Mouse (Mus musculus) embryonic facial prominence, embryonic 13.5 days (tissue): Measurements from ENCODE around the gene Klhdc1. TPM values are rescaled to one million over a fixed set of nuclear protein-coding genes. Genes with fewer than 3 reads are reported as not detected.

Source experiments
- ATAC-seq: fragments of 200-750 bp; cut with Nextera tagmentation; 2 replicates; pipeline ENCODE4 v1.8.0; 2017; ENCODE audit warnings: low read depth; ENCODE audit not compliant: insufficient number of reproducible peaks, insufficient read depth, low FRiP score, low TSS enrichment
- H3K27ac ChIP-seq: fragments of 300-500 bp; sonication (generic); 2 replicates; pipeline ENCODE4 v1.5.1; 2015; ENCODE audit warnings: moderate library complexity, mild to moderate bottlenecking, inconsistent platforms
- H3K27me3 ChIP-seq: fragments of 300-500 bp; sonication (generic); 2 replicates; pipeline ENCODE4 v1.6.1; 2015; ENCODE audit warnings: mild to moderate bottlenecking, inconsistent platforms
- H3K36me3 ChIP-seq: fragments of 300-500 bp; sonication (generic); 2 replicates; pipeline ENCODE4 v1.6.1; 2015; ENCODE audit warnings: mild to moderate bottlenecking, inconsistent platforms
- H3K4me1 ChIP-seq: fragments of 300-500 bp; sonication (generic); 2 replicates; pipeline ENCODE4 v1.6.1; 2015; ENCODE audit warnings: inconsistent platforms
- H3K4me2 ChIP-seq: fragments of 300-500 bp; sonication (generic); 2 replicates; pipeline ENCODE4 v1.6.1; 2015; ENCODE audit warnings: moderate library complexity, mild to moderate bottlenecking, inconsistent platforms
- H3K4me3 ChIP-seq: fragments of 300-500 bp; sonication (generic); 2 replicates; pipeline ENCODE4 v1.5.1; 2015; ENCODE audit warnings: mild to moderate bottlenecking, inconsistent platforms
- H3K9ac ChIP-seq: fragments of 300-500 bp; sonication (generic); 2 replicates; pipeline ENCODE4 v1.6.1; 2015; ENCODE audit warnings: mild to moderate bottlenecking, inconsistent platforms
- H3K9me3 ChIP-seq: fragments of 300-500 bp; sonication (generic); 2 replicates; pipeline ENCODE4 v1.6.1; 2016; ENCODE audit warnings: inconsistent platforms
- WGBS: fragments of 180-500 bp; shearing (Covaris S2); methylation state at CpG from one replicate; pipeline ENCODE4 v1.1.7; 2015; ENCODE audit warnings: mixed read lengths; 5-methylcytosine and 5-hydroxymethylcytosine counted together
- polyA plus RNA-seq: library from polyadenylated mRNA; unstranded; fragments of >200 nt; fragmentation: Nextera tagmentation; extraction: Ambion mirVana; gene quantifications from 2 replicates; pipeline ENCODE4 v1.2.1, GENCODE M21; 2015

Gene Klhdc1
- 10.5 and 12.4 TPM in 2 replicates for polyA plus RNA-seq

DNA sequence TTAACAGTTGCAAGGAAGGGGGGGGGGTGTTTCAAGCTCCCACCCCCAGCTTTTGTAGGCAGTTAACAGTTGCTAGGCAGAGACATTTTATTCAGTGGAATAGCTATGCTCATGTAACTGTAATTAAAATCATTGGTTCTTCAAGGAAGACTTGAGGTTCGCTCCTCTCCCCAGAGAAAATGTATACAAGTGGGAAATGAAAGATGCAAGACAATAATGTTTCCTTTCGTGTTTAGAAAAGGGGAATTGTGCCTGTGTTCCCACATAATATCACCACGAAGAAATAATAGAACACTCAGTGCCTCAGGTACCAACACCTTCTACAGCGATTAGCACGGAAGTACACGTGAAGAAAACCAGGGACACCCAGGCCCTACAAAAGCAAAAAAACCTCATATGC is at the start of gene Klhdc1:
Gene Klhdc1, plus strand, starts transcription at position 301 of the 400 bp plus-strand sequence.
- WGBS = 69% methylated on average over 6 of the region's 6 CpGs
- H3K4me3 ChIP-seq = peak within 1 kb of the TSS; percentile 74

DNA sequence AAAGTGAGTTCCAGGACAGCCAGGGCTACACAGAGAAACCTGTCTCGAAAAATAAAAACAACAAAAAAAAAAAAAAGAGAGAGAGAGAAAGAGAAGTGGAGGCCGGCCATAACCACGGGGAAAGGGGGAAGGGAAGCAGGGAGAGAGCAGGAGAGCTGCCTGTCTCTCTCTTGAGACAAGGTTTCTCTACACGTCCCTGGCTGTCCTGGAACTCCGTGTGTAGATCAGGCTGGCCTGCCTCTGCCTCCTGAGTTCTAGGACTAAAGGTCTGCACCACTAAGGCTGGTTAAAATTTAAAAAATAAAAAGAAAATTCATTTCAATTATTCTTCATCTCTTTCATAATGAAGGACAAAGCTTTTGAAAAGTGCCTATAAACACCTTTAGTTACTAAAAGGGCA is 49.6 kb upstream of the Klhdc1 start:
- no peak overlapping the region for H3K27ac ChIP-seq
- no peak overlapping the region for H3K4me2 ChIP-seq
- H3K9ac ChIP-seq = no peak overlapping the region
- H3K4me3 ChIP-seq = no peak overlapping the region
- peaks cover 39% of the 10 kb centered on the region for H3K36me3 ChIP-seq
- ATAC-seq = no peak
- 91% methylated on average over 5 of the region's 5 CpGs for whole genome bisulfite sequencing
- H3K27me3 ChIP-seq = no peaks in the 10 kb centered on the region
- no peaks in the 10 kb centered on the region for H3K9me3 ChIP-seq
- peaks cover 18% of the 10 kb centered on the region for H3K4me1 ChIP-seq

More for the DNA sequence above, at the start of gene Klhdc1:
- ATAC-seq = no peak
- Histone ChIP-seq H3K27me3 (no peaks in the 10 kb centered on the region), H3K4me2 (peak within 1 kb of the TSS; percentile 69), H3K9ac (peak within 1 kb of the TSS; percentile 87), H3K36me3 (no peaks in the 10 kb centered on the region), H3K27ac (peak within 1 kb of the TSS; percentile 85), H3K4me1 (peaks cover 6% of the 10 kb centered on the region; the same call in 1 of the 2 replicates), H3K9me3 (no peaks in the 10 kb centered on the region)

DNA sequence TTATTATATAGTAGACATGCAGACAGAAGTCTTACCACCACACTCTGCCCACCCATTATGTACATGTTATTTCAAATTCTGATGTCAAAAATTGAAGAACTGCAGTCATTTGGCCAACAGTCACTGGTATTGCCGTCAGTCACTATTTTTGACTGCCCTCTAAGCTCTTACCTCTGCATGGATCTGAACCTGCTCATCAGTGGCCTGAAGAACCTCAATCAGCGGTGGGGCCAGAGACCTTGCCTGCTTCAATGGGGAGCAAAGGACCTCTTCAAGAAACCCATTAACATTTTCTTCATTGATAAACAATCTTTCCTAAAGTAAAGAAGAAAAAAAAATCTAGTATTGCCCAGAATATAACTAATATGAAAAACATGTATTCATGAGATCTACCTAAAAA is 48.3 kb upstream of the Klhdc1 start:
- Histone ChIP-seq H3K27ac (no peak overlapping the region), H3K9me3 (no peaks in the 10 kb centered on the region), H3K36me3 (peaks cover 35% of the 10 kb centered on the region), H3K9ac (no peak overlapping the region), H3K4me3 (no peak overlapping the region), H3K27me3 (no peaks in the 10 kb centered on the region), H3K4me2 (no peak overlapping the region), H3K4me1 (peaks cover 10% of the 10 kb centered on the region)
- WGBS = 94% methylated on average over 2 of the region's 2 CpGs
- ATAC-seq = no peak

DNA sequence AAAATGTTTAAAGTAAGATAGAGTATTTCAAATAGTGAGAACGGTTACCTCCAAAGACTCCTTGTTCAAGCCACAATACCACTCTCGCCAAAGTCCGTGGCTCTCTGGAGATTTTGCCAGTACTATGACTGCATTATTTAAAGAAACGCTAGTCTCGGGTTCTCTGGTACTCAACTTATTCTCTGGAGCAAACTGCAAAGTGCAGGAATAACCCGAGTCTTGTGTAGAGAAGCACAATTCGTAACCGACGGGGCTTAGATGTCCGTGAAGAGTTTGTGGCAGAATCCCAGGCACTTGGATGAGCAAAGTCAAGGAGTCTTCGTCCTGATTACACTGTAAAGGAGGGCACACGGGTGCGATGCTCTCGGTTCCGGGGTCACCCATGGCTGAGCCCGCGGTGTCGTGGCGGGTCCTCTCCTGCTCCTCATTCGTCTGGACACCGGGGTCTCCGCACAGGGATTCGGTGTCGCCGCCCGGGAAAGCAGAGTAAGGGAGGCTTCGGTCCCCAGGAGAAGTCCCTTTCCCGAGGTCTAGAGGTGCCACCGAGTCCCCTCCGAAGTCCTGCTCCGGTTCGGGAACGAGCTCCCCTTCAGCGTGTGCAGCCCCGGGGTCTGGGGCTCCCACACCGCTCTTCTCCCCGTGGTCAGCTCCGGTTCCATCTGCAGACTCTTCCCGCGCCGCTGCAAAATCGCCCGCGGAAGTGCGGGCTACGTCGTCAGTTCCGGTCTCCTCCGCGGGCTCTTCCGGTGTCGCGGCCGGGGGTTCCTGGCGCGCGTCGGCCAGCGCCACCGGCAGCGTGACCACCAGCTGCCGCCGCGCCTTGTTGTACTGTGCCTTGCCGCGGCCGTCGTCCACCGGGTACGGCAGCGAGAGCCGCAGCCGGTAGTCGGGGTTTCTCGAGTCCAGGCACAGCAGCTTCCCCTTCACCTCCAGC is 44.3 kb upstream of the Klhdc1 start, which contains the start of gene Gm49383:
Gene Gm49383, minus strand, starts transcription at position 661 of the 934 bp plus-strand sequence.
- Histone ChIP-seq H3K9me3 (no peaks in the 10 kb centered on the region), H3K27ac (peak within 1 kb of the TSS; percentile 93), H3K27me3 (no peaks in the 10 kb centered on the region), H3K4me1 (peaks cover 22% of the 10 kb centered on the region), H3K4me2 (peak within 1 kb of the TSS; percentile 95), H3K36me3 (peaks cover 21% of the 10 kb centered on the region), H3K9ac (peak within 1 kb of the TSS; percentile 93), H3K4me3 (peak within 1 kb of the TSS; percentile 96)
- under 1% methylated on average over 75 of the region's 75 CpGs for WGBS
- peak; percentile 82 for ATAC-seq

DNA sequence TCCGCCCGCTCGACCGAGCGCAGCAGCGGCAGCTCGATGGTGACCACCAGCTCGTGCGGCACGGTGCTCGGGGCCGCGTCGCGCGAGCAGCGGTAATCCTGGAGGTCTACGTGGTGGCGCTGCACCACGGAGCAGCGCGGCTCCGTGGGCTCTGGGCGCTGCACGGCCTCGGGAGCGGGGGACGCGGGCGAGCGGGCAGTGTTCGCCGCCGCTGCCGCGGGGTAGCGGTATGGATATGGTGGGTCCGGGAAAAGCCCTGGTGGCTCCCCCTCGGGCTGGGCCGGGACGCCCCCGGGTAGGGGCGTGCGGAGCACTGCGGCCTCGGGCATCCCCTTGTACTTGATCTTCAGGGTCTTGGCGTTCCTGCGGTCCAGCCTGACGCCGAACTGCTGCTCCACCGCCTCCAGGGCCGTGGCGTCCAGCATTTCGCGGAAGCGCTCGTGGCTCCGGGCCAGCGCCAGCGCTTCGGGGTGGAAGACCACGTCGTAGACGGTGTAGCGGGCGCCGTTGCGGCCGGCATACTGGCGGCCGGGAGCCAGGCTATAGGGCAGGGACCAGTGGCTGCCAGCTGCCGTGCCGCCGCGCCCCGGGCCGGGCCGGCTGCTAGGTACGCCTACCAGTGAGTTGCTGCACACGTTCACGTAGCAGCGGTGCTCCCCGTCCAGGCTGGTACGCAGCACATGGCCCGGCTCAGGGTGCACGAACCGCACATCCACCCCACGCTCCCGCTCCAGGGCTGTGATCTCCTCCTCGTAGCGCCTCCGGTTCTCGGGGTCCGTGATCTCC is 43.4 kb upstream of the Klhdc1 start:
- Histone ChIP-seq H3K9me3 (no peaks in the 10 kb centered on the region), H3K9ac (peak overlapping the region; percentile 93), H3K36me3 (peaks cover 22% of the 10 kb centered on the region), H3K4me3 (peak overlapping the region; percentile 96), H3K4me2 (peak overlapping the region; percentile 95), H3K27ac (peak overlapping the region; percentile 93), H3K4me1 (peaks cover 22% of the 10 kb centered on the region), H3K27me3 (no peaks in the 10 kb centered on the region)
- under 1% methylated on average over 94 of the region's 94 CpGs for WGBS
- peak; percentile 68 for ATAC-seq

DNA sequence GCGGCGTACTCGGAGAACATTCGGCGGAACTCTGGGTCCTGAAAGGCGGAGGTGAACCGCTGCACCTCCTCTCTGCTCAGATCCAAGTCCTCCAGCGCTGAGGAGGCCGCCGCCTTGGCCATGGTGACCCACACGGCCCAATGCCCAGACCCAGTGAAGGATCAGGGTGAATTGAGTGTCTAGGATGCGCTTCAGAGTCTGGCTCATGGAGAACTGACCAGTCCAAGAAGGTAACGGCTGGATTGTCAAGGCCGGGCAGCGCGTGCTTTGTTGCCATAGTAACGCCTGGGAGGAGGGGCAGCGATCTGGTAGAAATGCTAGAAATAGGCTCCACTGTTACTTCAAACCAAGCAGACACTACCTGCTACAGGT is 42.8 kb upstream of the Klhdc1 start, which contains the start of gene Dnaaf2:
Gene Dnaaf2, minus strand, starts transcription at position 266 of the 372 bp plus-strand sequence.
- peaks cover 24% of the 10 kb centered on the region for H3K36me3 ChIP-seq
- H3K9ac ChIP-seq = peak within 1 kb of the TSS; percentile 93
- WGBS = under 1% methylated on average over 18 of the region's 18 CpGs
- ATAC-seq = peak; percentile 24
- H3K4me1 ChIP-seq = peaks cover 22% of the 10 kb centered on the region
- no peaks in the 10 kb centered on the region for H3K27me3 ChIP-seq
- H3K4me2 ChIP-seq = peak within 1 kb of the TSS; percentile 95
- H3K4me3 ChIP-seq = peak within 1 kb of the TSS; percentile 96
- H3K27ac ChIP-seq = peak within 1 kb of the TSS; percentile 93
- H3K9me3 ChIP-seq = no peaks in the 10 kb centered on the region

DNA sequence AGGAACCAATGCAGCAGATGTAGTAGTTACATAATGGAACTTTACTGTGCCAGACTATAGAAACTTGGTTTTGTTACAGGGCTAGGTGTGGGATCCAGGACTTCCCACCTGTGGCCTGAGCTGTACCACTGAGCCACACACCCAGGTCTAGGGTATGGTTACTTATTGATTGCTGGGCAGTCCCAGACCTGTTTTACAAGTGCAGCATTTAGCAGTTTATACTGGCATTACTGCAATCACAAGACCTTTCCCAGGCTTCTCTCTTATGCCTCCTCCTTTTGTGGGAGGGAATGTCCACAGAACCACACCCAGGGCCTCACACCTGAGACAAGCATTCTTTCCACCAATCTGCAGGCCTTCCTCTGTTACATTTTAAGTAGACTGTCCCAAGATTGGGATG is 42.0 kb upstream of the Klhdc1 start:
- H3K4me2 ChIP-seq = peak overlapping the region; percentile 95
- H3K9me3 ChIP-seq = no peaks in the 10 kb centered on the region
- no peak for ATAC-seq
- H3K27ac ChIP-seq = no peak overlapping the region
- H3K4me3 ChIP-seq = no peak overlapping the region
- H3K27me3 ChIP-seq = no peaks in the 10 kb centered on the region
- no peak overlapping the region for H3K9ac ChIP-seq
- H3K4me1 ChIP-seq = peaks cover 22% of the 10 kb centered on the region
- peaks cover 30% of the 10 kb centered on the region for H3K36me3 ChIP-seq

DNA sequence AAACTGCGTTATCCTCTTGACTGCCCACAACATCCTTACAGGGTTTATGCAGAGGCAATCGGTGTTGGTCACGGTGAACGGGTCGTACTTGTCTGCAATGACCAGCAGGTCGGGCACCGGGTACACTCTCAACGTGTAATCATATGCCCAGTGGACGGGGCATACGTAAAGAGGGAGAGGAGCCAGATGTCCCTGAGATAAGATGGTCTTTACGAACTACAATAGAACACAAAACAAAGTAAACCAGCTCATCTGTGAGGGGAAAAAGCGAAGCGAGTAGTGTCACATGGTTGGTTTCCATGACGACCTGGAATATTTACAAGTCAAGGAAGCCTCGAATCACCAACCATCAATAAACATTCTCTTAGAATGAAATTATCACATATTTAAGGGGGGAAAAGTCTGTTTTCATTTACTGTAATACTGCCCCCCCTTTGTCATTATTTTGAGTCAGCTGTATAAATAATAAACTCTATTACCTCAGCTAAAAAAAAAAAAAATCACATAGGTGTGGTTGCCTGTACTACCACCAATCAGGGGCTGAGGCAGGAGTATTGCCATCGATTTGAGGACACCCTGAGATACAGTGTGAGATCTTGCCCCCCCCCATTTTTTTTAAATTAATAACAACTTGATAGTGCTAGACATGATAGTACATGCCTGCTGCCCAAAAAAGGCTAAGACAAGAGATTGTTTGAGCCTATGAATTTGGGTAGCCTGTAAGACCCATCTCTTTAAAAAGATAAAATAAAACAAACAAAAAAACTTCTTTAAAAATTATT is 36.7 kb upstream of the Klhdc1 start, which contains the start of gene Gm49384:
Gene Gm49384, minus strand, starts transcription at position 216 of the 782 bp plus-strand sequence.
- H3K4me1 ChIP-seq = peaks cover under 1% of the 10 kb centered on the region; the same call in 1 of the 2 replicates
- H3K27ac ChIP-seq = no peak within 1 kb of the TSS
- no peak within 1 kb of the TSS for H3K4me3 ChIP-seq
- ATAC-seq = no peak
- H3K4me2 ChIP-seq = no peak within 1 kb of the TSS
- H3K27me3 ChIP-seq = no peaks in the 10 kb centered on the region
- peaks cover 60% of the 10 kb centered on the region for H3K36me3 ChIP-seq
- H3K9ac ChIP-seq = no peak within 1 kb of the TSS
- 87% methylated on average over 16 of the region's 16 CpGs for WGBS
- no peaks in the 10 kb centered on the region for H3K9me3 ChIP-seq

DNA sequence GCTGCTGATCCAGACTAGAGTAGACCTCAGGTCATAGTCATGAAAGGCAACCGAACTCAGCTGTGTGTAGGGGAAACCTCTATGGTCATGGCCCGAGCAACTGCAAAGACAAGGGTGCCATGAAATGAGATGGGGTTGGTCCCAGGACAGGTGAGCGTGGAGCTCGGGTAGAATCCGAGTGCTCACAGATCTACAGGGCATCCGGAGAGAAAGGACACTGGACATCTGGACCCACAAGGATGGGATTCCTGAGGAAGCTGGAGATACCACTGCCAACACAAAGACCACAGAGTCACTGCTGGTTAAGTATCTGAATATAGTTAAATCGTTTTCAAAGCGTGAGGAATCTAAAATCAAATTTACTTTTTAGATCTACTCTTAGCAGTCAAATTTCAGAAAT is 33.6 kb upstream of the Klhdc1 start:
- H3K27me3 ChIP-seq = no peaks in the 10 kb centered on the region
- no peak overlapping the region for H3K27ac ChIP-seq
- no peak for ATAC-seq
- WGBS = 95% methylated on average over 8 of the region's 8 CpGs
- no peaks in the 10 kb centered on the region for H3K9me3 ChIP-seq
- no peak overlapping the region for H3K9ac ChIP-seq
- peaks cover 61% of the 10 kb centered on the region for H3K36me3 ChIP-seq
- no peaks in the 10 kb centered on the region for H3K4me1 ChIP-seq
- no peak overlapping the region for H3K4me3 ChIP-seq
- no peak overlapping the region for H3K4me2 ChIP-seq

DNA sequence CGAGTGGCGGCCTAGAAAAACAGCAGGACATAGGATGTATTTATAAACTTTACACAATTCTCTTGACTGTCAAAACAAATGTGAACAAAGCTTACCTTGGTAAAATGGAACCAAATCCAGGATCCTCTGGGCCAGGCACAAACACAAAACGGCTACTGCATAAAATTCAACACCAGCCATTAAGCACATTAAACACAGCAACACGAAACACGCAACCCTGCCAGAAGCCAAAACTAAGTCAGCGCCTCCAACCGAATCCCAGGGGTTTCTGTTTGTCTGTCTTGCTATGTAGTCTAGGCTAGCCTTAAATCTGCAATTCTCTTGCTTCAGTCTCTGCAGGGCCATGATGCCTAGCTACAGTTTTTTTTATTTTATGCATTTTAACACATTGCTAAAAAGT is 33.0 kb upstream of the Klhdc1 start:
- WGBS = 95% methylated on average over 7 of the region's 7 CpGs
- no peaks in the 10 kb centered on the region for H3K4me1 ChIP-seq
- H3K4me2 ChIP-seq = no peak overlapping the region
- no peak overlapping the region for H3K4me3 ChIP-seq
- H3K9ac ChIP-seq = no peak overlapping the region
- H3K9me3 ChIP-seq = no peaks in the 10 kb centered on the region
- H3K27ac ChIP-seq = no peak overlapping the region
- peaks cover 61% of the 10 kb centered on the region for H3K36me3 ChIP-seq
- ATAC-seq = no peak
- no peaks in the 10 kb centered on the region for H3K27me3 ChIP-seq

DNA sequence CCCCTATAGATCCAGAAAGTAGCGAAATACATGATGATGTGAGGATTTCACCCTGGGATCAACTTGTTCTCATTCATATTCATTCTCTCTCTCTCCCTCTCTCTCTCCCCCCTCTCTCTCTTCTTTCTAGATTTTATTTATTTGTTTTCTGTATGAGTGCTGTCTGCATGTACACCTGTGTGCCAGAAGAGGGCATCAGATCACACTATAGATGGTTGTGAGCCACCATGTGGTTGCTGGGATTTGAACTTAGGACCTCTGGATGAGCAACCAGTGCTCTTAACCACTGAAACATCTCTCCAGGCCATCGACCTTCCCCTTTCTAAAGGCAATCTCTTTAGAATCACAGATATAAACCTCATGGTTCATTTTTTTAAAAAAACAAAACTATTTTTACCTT is 32.5 kb upstream of the Klhdc1 start:
- WGBS = 88% methylated on average over 2 of the region's 2 CpGs
- Histone ChIP-seq H3K4me3 (no peak overlapping the region), H3K27ac (no peak overlapping the region), H3K9ac (no peak overlapping the region), H3K36me3 (peaks cover 62% of the 10 kb centered on the region), H3K4me1 (no peaks in the 10 kb centered on the region), H3K4me2 (no peak overlapping the region), H3K9me3 (no peaks in the 10 kb centered on the region), H3K27me3 (no peaks in the 10 kb centered on the region)
- no peak for ATAC-seq
